Mouse (Mus musculus) subcutaneous adipose tissue, adult 2 months (tissue): Measurements from ENCODE around the gene Crbn. TPM values are rescaled to one million over a fixed set of nuclear protein-coding genes. Genes with fewer than 3 reads are reported as not detected.

Experiments
- polyA plus RNA-seq: library from polyadenylated mRNA; depleted of rRNA; stranded (reverse); fragments of >200 nt; gene quantifications from 2 replicates; pipeline ENCODE4 v1.2.3, GENCODE M21; 2012; ENCODE audit warnings: low replicate concordance; rRNA removed

The Crbn gene
- polyA plus RNA-seq = 12.0 and 13.5 TPM in 2 replicates

DNA sequence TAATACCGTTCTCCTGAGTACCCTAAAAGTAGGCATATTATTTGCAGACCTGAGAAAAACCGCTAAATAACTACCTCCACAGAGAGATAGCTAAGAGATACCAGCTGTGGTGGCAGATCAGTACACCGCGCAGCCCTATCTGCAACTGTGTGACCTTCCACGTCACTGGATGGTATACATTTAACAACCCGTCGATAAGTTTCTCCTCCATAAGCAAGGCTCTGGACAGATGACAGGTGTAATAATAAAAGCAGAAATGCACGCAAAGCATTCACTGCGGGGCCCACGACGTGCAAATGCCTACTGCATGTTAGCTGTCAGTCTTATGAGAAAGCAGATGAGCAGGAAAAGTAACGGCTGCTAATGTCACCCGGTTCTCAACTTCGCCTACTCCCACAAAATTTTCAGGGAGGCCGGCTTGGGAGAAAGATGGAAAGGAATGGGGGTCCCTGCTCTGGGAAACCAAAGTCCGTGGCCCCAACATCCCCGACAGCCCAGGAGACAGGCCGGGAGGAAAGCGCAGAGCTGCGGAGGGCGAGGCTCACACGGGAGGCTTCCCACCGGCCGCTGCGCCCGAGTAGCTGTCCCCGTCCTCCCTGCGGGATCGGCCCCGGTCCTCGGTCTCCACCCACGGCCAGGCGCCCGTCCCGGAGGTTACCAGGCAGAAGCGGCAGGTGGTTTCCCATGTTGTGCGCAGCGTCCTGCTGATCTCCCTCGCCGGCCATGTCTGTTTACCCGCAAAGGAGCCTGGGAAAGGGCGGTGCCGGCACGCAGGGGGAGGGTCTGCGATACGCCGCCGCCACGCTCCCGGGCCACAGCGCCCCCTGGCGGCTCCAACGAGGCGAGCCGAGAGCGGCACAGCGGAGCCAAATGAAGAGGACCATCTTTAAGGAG is at the start of gene Crbn:
Gene Crbn (minus strand): TSS at position 745 of the 894 bp plus-strand sequence.

DNA sequence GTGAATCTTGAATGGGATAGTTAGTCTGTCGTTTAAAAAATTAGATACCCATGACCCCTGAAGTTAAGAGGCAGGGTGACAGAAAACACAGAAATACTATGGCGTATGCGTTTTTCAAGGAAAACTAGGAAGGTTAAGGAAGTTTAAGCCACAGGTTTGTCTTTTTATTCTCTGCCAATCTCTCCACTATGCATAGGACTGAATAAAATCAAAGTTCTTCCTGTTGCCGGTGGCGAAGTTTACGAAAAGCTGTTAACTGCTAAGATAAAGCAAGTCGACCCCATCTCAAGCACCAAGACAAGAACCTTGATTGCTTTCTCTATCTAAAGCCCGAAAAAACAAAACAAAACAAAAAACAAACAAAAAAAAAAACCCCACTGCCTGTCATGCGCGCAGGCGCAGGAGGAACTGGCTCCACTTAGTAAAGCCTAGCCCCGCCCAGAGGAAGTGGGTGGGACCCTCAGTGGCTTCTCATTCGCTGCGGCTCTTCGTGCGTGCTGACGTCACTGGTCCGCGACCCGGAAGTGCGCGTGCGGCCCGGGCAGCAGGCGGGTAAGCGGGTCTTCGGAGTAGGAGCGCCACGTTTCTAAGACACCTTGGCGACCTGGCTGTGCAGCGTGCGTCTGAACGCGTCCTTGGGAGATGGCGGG is 31.1 kb downstream of the Crbn start, which contains the start of gene Trnt1:
Gene Trnt1 (plus strand): TSS at position 481 of the 650 bp plus-strand sequence.

DNA sequence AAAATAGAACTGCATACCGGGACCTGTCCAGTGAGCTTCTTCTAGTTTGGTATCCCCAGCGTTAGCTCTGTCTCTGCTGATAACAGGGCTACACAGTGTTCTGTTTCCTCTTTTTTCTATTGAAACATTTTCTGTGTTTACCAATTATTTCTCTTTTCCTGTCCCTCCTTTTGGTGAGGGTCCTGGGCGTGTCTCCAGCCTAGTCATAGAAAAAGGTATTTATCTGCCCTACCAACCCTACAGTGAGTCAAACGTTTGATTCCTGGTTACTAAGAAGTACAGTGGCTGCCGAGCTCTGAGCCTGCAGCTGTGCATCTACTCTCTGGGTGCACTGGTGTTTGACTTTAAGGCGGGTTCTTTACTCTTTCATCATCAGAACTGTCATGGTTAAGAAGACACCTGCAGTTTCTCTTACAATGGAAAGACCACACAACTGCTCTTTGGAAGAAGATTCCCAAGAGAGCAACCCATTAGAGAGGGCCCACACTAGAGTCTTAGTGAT is 50.9 kb downstream of the Crbn start, which contains the start of gene Il5ra:
Gene Il5ra (minus strand): TSS at position 151 of the 502 bp plus-strand sequence.

Other genes with a start within 250 kb of the Crbn start
- 0.04 and 0.24 TPM in 2 replicates for gene Il5ra, start 51.0 kb downstream of the Crbn start, polyA plus RNA-seq
- 6.0 and 10.4 TPM in 2 replicates for gene Trnt1, start 31.0 kb downstream of the Crbn start, polyA plus RNA-seq